Mouse (Mus musculus) small intestine, adult 2 months (tissue): ENCODE measurements around the gene Glis3.

Experiments
- CTCF ChIP-seq: fragments of 200-500 bp; IDR thresholded peaks from 2 replicates; pipeline ENCODE4 v1.5.1; 2012; ENCODE audit warnings: low read depth, mild to moderate bottlenecking, control low read depth, inconsistent platforms, low read length, moderate library complexity, mixed read lengths; ENCODE audit not compliant: insufficient replicate concordance, insufficient read length; ENCODE audit errors: extremely low read depth
- POLR2A ChIP-seq: fragments of 200-500 bp; IDR thresholded peaks from 2 replicates; pipeline ENCODE4 v1.6.1; 2012; ENCODE audit warnings: low read depth, mild to moderate bottlenecking, control low read depth, inconsistent platforms, low read length, moderate library complexity

DNA sequence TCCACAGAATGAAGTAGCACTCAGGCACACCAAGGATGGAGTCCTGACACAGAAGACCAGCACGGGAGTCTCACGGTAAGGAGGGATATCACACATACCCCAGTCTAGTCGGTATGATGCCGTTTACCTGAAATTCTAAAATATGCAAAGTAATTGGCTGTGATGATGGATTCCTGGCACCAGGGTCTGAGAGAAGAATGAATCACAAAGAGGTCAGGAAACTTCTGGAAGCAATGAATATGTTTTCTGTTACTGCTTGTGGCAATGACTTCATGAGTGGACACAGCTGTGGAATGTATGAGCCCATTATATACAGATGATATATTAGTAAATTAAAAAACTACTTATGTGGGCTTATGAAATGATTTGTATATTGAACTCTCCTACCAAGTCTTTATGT lies 231.1 kb downstream of the Glis3 start:
- no peak for TF ChIP-seq CTCF
- TF ChIP-seq POLR2A: no peak
